Mouse (Mus musculus) urinary bladder, postnatal 25 days (tissue): ENCODE results near the gene Gata3.

Experiments used
- DNase-seq: peaks from one replicate; pipeline ENCODE4 v3.0.0; 2022; ENCODE audit warnings: low spot score

The Gata3 gene

GRCm38 (mm10) chr2:9889651-9890183, at the start of gene Gata3:
TSS of gene Gata3 (minus strand) at chr2:9890034.
- DNase-seq: no peak

DNA sequence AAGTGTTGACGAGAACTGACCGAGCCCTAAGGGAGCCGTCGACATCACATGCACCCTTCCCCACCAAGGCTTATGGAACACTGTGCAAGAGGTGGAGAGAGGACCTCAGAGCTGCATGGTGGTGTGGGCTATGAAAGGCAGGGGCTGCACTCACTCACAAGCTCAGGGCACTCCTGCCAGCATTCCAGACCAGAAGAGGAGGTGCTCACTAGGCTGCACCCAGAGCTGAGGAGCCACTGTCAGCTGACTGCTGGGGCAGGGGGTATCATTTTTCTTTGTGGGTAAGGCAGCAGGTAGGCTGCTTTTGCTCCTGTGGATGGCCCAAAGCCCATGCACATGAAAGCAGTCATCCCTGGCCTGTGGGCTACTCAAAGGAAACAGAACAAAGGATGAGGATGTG, 49.4 kb upstream of the Gata3 start:
- no peak for DNase-seq

- DNase-seq: no peak
Observed at GRCm38 (mm10) chr2:9935965-9936364, 46.1 kb upstream of the Gata3 start.

- no peak for DNase-seq
Observed at GRCm38 (mm10) chr2:9926905-9927283, 37.1 kb upstream of the Gata3 start.

GRCm38 (mm10) chr2:9926194-9926904, 36.5 kb upstream of the Gata3 start:
- DNase-seq: no peak

- DNase-seq: no peak
Observed at GRCm38 (mm10) chr2:9918691-9919471, 29.0 kb upstream of the Gata3 start.

- no peak for DNase-seq
Observed at GRCm38 (mm10) chr2:9917602-9918001, 27.8 kb upstream of the Gata3 start.

GRCm38 (mm10) chr2:9905995-9906394, 16.2 kb upstream of the Gata3 start:
- no peak for DNase-seq

DNA sequence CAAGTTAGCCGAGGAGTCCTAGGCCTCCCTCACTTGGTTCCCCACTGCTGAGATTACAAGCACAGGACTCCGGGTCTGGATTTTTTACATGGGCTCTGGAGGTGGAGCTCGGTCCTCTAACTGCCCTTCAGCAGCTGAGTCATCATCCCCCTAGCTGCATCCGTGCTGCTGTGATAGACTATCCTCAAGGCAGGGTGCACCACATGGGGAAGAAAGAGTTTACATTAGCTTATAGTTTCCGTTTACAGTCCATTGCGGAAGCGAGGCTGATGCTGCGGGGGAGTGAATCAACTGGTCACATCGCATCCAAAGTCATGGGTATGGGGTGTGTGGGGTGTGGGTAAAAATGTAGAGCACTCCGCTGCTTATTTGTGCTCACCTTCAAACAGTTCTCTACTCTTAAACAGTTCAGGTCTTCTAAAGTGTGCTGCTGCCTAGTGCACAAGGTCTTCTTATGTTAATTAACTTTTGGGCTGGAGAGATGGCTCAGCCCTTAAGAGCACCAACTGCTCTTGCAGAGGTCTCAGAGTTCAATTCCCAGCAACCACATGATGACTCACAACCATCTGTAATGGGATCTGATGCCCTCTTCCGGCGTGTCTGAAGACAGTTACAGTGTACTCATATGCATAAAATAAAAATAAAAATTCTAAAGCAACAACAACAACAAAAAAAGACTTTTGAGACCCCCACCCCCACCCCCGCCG, 14.2 kb upstream of the Gata3 start:
- no peak for DNase-seq

GRCm38 (mm10) chr2:9897846-9898245, 8.0 kb upstream of the Gata3 start:
- DNase-seq: no peak

DNA sequence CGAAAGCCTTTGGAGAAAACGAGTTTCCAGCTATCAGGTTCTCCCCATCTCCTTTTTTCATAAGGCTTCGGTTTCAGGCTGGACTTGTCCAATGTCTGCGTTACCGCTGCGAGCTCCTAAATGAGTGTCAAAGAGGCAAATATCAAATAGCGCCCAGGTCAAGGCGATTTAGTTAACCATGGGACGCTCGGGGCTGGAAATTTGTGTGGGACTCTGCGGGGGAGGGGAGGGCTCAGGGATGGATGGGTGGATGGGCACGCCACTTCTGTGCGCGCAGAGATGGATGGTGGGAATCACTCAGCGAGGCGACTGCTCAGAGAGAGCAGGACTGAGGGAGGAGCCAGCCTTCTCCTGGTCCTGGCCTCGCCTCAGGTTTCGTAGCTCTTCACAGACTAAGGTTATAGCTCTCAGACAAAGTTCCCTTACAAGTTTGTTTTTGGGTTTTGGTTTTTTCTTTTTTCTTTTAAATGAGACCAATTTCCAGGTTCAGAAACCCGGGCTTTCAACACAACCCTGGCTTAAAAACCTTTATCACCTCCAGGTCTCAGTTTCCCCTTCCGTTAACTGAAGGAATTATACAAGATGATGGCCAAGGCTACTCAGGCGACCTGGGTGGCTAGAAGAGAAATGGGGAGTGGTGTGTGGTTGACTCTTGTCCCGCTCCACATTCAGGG, 6.4 kb upstream of the Gata3 start:
- no peak for DNase-seq

GRCm38 (mm10) chr2:9894836-9895593, 5.2 kb upstream of the Gata3 start:
- DNase-seq: no peak

DNA sequence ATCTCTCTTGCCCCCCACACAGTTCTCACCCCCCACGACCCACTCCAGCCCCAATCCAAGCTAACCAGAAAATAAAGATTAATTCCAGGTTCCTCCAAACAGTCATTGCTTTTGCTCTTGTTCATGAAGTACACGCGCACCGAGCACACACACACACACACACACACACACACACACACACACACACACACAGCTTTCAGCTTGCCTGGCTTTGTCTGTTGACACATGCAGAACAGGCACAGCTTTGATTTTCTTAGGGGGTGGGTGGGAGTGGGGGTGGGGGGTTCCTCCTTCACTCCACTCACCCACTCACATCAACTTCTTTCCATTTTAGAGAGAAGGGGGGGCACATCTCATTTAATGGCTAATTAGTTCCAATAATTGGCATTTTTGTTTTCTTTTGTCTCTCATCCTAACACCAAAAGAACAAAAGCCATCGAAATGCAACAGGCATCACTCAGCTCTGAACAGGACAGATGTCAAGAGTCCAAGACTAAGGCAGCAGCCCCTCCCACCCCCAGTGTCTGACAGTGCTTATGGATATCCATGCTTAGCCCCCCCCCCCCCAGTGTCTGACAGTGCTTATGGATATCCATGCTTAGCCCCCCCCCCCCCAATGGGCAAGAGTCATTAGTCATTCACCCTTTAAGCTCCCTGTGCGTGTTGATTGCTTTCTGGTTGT, 3.6 kb upstream of the Gata3 start:
- no peak for DNase-seq

GRCm38 (mm10) chr2:9892541-9892940, 2.7 kb upstream of the Gata3 start:
- no peak for DNase-seq

DNA sequence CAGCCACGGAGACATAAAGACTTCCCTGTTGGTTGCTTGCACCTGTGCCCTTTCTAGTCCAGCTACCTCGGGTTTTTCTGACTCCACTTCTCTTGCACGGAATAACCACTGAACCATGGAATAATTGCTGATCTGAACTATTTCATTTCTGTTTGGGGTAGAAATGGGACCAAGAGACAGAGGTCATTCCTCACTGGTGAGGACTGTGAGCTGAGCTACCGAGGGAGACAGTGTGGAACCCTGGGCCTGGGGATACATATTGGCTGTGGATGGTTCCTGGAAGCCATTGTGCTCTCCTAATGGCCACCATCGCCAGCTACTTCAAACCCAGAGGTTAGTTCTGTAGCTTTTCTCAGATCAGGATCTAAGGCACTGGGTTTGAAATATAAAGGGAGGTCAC, 1.1 kb upstream of the Gata3 start:
- no peak for DNase-seq

DNA sequence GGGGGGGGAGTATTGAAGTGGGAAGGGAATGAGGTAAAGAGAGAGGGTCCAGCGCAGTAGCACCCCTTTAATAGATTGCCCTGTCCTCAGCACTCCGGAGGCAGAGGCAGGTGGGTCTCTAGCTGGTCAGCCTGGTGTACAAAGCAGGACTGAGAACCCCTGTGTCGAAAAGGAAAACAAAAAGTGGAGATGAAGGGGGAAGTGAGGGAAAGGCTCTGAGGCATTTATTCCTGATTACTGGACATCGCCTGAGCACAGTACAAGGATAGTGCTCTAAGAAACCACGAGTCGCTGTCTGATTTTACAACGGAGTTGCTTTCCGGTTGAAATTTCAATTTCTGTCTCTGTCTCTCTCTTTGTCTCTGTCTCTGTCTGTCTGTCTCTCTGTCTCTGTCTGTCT, 417 bp upstream of the Gata3 start:
- DNase-seq: no peak

- DNase-seq: no peak
Observed at GRCm38 (mm10) chr2:9888913-9889650, 752 bp downstream of the Gata3 start, which contains the start of gene 9230102O04Rik. TSS of gene 9230102O04Rik (minus strand) at chr2:9889540.

- no peak for DNase-seq
Observed at GRCm38 (mm10) chr2:9887636-9888035, 2.2 kb downstream of the Gata3 start.

DNA sequence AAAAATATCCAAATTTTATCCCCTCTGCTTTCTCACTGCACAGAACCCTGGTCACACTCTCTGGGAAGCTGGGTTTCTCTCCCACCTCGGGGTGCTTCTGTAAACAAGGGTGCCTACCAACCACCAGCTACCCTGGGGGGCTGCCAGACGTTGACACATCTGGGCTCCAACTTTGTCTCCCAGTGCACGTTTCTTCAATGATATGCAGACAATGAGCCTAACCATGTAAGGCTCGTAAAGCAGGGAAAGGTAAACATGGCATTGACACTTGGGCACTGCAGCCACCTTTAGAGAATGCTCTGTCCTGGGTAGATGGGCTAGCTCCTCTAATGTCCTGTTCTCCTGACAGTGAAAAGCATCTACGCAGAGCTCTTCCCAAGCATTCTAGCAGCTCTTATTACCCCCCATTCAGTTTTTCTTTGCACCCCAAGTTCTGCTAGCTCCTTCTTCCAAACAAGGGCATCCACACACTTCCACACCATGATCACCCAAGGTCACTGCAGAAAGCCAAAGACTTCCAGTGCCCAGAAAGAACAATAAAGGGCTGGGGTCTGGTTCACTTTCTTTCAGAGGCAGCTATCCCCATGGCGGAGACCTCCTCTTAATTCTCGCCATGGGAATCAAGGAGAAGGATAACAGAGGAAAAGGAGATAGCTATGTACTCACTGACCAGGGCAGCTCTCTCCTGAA, 2.8 kb downstream of the Gata3 start:
- DNase-seq: no peak
